Comparison of ENCODE assay signal across 8 mouse cellular contexts in genomic region chr6:135144516-135144915, GRCm38 (mm10). TPM values are rescaled to one million over a fixed set of nuclear protein-coding genes. Genes with fewer than 3 reads are reported as not detected.
DNase-seq lines count a peak whose midpoint lies in the region; ATAC-seq lines count a peak whose summit lies in the region.

No protein-coding gene starts in this region.

- peak; percentile 20 for DNase-seq in gastrocnemius, adult 18-20 months (ENCODE audit: low spot score)
- DNase-seq in gastrocnemius, postnatal 36 days, result no peak
- DNase-seq in right cerebral cortex, adult 18-20 months, result peak; percentile 61
- no peak for DNase-seq in right cerebral cortex, postnatal 36 days (ENCODE audit: low spot score in 2 of 2)
- DNase-seq in brain, embryonic 18.5 days (ENCODE audit: low read depth, low spot score), result peak; percentile 45
- DNase-seq in large intestine, adult 2 months (ENCODE audit: low read depth, low spot score), result peak; percentile 28
- peak; percentile 72 for DNase-seq in retina, embryonic 14.5 days (ENCODE audit: low spot score)

- H3K4me2 ChIP-seq in heart, embryonic 11.5 days, result no peak overlapping the region

- no peaks in the 10 kb centered on the region for H3K36me3 ChIP-seq in heart, embryonic 11.5 days (ENCODE audit: control insufficient read depth, insufficient read depth, low read length)

- no peak for ATAC-seq in heart, embryonic 11.5 days (replicated peaks; ENCODE audit: insufficient number of reproducible peaks, low FRiP score, low TSS enrichment)

- intact Hi-C loops in gastrocnemius, postnatal 36 days (cut with DNase I), result loop anchor here (2.0 kb wide), 1 partner anchor 118 kb away; no protein-coding TSS in a partner anchor

- 0% methylated on average over 3 of the region's 3 CpGs for WGBS in large intestine, adult 2 months
- whole genome bisulfite sequencing in heart, embryonic 11.5 days (ENCODE audit: insufficient replicate concordance), result 8% methylated on average over 3 of the region's 3 CpGs

- no peak overlapping the region for H3K9ac ChIP-seq in heart, embryonic 11.5 days (ENCODE audit: low read depth, low read length)

- no peaks in the 10 kb centered on the region for H3K9me3 ChIP-seq in heart, embryonic 11.5 days (replicated peaks; ENCODE audit: control insufficient read depth, low read length)

- H3K27me3 ChIP-seq in heart, embryonic 11.5 days (ENCODE audit: control insufficient read depth, insufficient read depth, low read length), result no peaks in the 10 kb centered on the region

- H3K4me3 ChIP-seq in heart, embryonic 11.5 days (ENCODE audit: low read depth, low read length), result no peak overlapping the region

- H3K27ac ChIP-seq in heart, embryonic 11.5 days (ENCODE audit: low read depth, low read length), result no peak overlapping the region

- 0 out of 2 replicates have a peak, but pooled peaks cover 3% of the 10 kb centered on the region for H3K4me1 ChIP-seq in heart, embryonic 11.5 days (ENCODE audit: control insufficient read depth, insufficient read depth, low read length)

RNA-seq across cellular contexts. Expression of gene Gprc5d, which starts 26.4 kb away (rescaled TPM):
- total RNA-seq in gastrocnemius, adult 18-20 months (2021), result not detected
- total RNA-seq in gastrocnemius, postnatal 36 days (2021), result not detected
- polyA plus RNA-seq in large intestine, adult 2 months (2012; rRNA removed), result 0.06 TPM in 1 of 2 replicates, not detected in the other
- not detected in 2 replicates for polyA plus RNA-seq in heart, embryonic 11.5 days (2014; fragmentation: Nextera tagmentation; extraction: Ambion mirVana)

RNA-seq across cellular contexts. Expression of gene Fam234b, which starts 53.3 kb away (rescaled TPM):
- total RNA-seq in gastrocnemius, adult 18-20 months (2021), result 1 to 10 TPM; 2.3 to 6.1 TPM
- total RNA-seq in gastrocnemius, postnatal 36 days (2021), result 1 to 10 TPM; 2.4 to 4.3 TPM
- polyA plus RNA-seq in large intestine, adult 2 months (2012; rRNA removed), result 21.0 and 29.0 TPM in 2 replicates
- 11.2 and 11.3 TPM in 2 replicates for polyA plus RNA-seq in heart, embryonic 11.5 days (2014; fragmentation: Nextera tagmentation; extraction: Ambion mirVana)

RNA-seq across cellular contexts. Expression of gene Hebp1, which starts 53.3 kb away (rescaled TPM):
- total RNA-seq in gastrocnemius, adult 18-20 months (2021), result 1 to 10 TPM; 8.6 to 8.9 TPM
- total RNA-seq in gastrocnemius, postnatal 36 days (2021), result 1 to 10 TPM; 6.8 to 6.9 TPM
- 9.8 and 10.9 TPM in 2 replicates for polyA plus RNA-seq in large intestine, adult 2 months (2012; rRNA removed)
- 7.2 and 15.2 TPM in 2 replicates for polyA plus RNA-seq in heart, embryonic 11.5 days (2014; fragmentation: Nextera tagmentation; extraction: Ambion mirVana)

Comparison
In these comparisons a context has a peak if more than half of its experiments do, and no peak if none do; other contexts are left out.
1. DNase-seq: peak in gastrocnemius, adult 18-20 months (single experiment), right cerebral cortex, adult 18-20 months (single experiment), brain, embryonic 18.5 days (single experiment), large intestine, adult 2 months (single experiment) and retina, embryonic 14.5 days (single experiment); none in gastrocnemius, postnatal 36 days (0 of 2) and right cerebral cortex, postnatal 36 days (0 of 2).